Mouse (Mus musculus) megakaryocyte, adult 5-6 weeks (primary cell): ENCODE measurements around the gene Ccr7. TPM values are rescaled to one million over a fixed set of nuclear protein-coding genes. Genes with fewer than 3 reads are reported as not detected.

Source experiments
- ATAC-seq: 2 replicates; pipeline ENCODE4 v1.8.0; 2016; ENCODE audit warnings: mild to moderate bottlenecking, inconsistent platforms; ENCODE audit not compliant: poor library complexity, severe bottlenecking
- total RNA-seq, 2 experiments: library from RNA; stranded (forward) in 1 of 2; stranded (reverse) in 1 of 2; fragments of 153-499, 151-499 nt in 1 of 2; fragments of 221-1000, 200-1000 nt in 1 of 2; gene quantifications; 2 replicates each; pipeline versions ENCODE4 v1.2.3 to v1.2.4; 2015 to 2017

The Ccr7 gene
- total RNA-seq, 2 experiments from 2014 or later: 0.18 to 0.45 TPM

DNA sequence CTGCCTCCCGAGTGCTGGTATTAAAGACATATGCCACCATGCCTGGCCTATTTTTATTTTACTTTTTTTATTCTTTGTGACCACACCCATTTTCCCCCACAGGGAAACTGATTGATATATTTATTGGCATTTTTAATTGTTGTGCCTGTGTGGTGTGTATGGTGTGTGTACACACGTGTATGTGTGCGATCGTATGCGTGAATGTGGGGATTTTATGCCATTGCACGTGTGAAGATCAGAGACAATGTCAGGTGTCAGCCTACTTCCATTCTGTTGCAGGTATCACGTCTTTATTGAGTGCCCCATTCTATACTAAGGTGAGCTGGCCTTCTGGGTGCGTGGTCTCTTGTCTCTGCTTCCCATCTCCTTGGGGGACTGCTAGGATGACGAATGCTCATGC is 940 bp upstream of the Ccr7 start:
- no peak for ATAC-seq

DNA sequence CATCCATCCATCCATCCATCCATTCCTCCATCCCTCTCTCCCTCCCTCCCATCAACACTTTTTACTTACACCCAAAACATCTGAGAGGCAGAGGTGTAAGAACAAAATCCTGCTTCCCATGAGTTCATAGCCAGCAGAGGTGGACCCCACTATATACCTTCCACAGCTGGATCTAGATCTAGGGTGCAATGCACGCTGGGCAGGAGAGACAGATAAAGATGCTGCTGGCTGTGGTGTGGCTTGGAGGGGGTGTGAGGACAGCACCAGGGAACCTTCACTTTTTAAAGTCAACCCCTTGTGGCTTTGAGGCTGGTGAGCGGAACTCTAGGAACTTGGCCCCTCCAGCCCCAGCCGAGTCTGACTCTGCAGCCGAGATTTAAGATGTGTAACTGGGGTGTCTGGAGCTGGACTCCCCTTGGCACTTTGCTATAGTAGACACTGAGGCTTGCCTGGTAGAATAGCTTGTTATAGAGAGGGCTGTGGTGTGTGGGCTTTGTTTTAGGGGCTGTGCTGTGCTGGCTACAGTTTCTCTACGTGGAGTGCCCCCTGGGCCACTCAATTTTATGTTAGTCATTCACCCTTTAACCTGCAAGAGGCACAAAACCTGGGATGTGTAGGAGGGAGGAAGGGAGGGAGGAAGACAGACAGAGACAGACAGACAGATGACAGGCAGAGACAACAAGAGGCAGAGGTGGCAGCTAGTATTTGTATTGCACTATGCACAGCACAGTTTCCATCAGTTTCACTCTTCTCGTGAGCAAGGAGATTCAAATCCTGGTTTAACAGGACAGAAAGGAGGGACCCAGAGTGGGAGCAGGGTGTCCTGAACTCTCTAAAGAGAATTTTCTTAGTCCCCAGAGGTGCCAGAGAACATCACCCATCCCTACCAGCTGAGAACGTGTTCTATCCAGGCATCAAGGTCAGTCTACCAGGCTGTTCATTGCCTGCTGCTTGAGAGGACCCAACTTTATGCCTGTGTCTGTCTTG is 817 bp downstream of the Ccr7 start:
- ATAC-seq: no peak

DNA sequence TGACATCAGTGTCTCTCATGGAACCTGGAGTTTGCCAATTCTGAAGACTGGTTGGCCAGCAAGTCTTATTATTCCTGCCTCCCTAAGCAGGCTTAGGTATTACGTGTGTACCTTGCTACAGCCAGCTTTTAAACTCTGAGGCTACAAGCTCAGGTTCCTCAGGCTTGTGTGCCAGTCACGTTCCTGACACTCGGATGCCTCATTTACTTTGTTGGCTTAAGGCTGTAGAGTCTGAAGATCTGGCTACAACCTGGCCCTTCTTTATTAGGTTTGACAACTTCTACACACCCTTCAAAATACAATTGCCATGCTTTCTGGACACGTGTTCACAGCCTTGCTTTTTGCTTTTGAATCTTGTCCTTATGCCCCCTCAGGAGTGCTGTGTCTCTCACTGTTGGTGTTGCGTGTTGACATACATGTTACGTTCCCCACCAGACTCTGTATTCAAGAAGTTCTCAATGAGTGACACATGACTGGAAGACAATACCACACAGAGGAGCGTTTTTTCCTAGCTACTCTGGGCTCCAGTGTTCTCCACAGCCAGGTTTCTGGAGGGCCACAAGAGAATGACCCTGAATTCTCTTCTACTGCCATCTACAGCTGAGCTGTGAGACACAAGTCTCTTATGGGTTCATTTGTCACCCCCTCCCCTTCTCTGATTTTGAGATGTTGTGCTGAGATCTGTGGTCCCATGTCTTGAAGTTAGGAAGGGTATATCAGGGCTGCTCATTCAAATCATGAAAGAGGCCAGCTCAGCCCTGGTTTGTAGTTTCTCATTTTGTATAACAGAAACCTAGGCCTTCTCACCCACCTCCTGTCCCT is 2.3 kb downstream of the Ccr7 start:
- no peak for ATAC-seq

- no peak for ATAC-seq
These were observed 3.4 kb downstream of the Ccr7 start for GRCm38 (mm10) chr11:99151333-99151930.

- no peak for ATAC-seq
These were observed 4.0 kb downstream of the Ccr7 start for GRCm38 (mm10) chr11:99150889-99151288.

DNA sequence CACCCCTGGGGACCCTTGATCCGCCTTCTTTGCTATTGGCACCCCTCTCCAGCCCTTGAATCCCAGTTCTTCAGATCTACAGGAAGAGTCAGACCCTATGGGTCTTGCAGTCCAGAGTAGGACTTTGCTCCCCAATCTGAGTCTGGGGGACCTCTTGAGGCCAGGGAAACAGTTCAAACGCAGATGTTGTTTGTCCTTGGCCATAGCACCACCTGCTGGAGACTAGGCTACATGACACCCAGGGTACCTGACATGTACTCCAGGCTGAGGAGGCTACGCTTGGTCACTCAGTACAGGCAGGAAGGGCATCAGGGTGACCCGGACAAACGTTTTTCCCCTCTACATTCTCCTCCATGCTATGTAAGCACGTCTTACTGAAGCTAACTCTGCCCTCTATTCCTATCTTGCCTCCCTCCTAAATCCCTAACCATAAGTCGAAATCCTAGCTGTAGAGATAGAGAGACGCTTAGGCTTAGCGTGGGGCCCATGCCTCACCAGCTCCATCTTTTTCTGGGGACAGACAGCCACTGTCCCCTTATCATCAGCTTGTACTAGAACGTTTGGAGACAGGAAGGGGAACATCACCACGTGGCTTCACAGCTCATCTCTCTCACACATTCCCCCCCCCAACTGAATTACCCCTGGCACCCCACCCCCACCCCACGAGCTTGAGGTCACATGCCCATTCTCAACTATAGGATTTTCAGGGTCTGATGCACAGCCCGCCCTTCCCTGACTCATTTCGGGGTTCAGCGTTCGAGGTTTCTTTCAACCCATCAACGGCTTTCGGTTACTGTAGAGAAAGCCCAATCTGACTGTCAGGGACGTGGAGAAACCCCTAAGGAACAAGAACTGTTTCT is 4.7 kb downstream of the Ccr7 start:
- ATAC-seq: peak; percentile 90

DNA sequence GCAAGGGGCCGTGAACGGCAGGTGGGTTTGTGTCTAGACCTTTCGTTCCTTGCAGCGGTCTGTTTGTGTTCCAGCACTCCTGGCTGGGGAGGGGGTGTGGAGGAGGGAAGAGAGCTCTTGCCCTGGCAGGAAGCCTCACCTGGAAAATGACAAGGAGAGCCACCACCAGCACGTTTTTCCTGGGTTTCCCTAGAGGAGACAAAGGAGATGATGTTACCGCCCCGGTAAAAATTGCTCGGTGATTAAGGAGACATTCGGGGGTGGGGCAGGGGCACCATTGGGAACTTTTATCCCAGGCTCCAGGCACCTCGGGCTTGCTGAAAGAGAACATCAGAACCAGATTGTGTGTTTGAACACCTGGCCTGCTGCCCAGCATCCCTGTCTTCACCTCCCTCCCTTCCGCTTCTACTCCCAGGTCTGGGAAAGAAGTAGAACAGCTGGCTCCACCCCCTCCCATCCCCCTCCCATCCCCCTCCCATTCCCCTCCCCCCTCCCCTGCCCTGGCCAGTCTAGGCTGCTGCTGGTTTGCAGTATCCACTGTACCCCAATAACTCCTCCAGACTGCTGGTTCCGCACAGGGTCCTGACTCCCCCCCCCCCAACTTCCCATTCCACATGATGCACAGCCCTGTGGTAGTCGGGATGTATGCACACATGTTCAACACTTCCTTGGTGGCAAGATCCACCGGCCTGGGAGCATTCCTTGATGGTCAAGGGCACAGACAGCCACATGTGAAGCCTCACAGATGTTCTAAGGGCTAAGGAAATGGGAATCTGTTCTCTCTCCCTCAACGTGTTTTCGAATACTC is 5.8 kb downstream of the Ccr7 start:
- ATAC-seq: no peak

DNA sequence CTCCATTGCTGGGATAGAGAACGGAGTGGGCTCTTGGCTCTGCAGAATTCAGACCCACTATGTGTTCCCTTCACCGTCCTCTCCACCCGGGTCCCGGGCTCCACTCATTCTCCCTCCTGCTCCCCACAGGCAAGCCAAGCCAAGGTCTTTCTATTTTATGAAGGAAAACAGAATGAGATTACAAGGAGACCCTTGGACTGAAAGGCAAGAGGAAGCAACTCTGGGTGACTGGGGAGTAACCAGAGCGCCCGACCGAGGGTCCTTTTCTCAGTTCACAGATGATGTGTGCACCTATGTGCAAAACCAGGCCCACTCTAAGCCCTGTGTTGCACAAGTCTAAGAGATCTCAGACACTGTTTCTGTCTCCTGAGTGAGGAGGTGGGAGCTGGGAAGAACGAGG is 6.5 kb downstream of the Ccr7 start:
- no peak for ATAC-seq

GRCm38 (mm10) chr11:99147920-99148289 is 7.0 kb downstream of the Ccr7 start:
- no peak for ATAC-seq

DNA sequence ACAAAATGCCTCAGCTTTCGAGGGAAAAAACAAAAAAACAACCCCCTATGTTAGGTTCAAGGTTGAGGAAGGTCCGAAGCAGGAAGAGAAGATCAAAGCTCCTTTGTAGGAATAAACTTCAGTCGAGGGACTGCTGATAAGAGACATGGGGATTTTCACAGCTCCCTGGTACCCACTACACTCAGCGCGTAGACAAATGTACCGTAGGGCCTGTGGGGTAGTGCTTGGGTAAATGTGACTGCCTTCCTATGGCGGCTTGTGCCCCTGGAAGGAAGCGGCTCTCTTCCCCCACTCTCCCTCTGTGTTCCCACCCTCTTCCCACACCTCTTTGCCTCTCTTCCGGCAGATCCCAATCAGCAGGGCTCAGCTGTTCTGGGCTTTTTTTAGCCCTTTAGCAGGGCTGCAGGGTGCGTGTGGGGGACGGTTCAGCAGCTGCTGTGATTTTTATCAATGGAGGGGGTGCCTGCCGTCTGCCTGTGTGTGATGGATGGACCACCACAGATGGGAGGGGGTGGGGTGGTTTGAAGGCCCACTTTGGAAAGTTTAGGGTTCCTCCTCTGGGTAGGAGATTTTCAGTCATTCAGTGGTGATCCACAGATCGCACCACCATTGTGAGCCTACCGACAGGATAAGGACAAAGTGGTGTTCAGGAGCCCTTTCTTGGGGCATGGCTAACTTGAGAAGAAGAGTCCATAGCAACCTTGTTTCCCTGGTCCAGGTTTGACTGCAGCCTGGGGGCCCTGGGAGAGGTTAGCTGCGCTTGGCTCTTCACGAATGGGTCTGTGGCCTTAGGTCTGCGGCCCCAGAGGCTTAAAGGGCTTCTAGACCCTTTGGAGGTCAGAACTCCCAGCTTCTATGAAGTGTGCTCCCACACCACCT is 7.6 kb downstream of the Ccr7 start:
- no peak for ATAC-seq

- no peak for ATAC-seq
These were observed 8.3 kb downstream of the Ccr7 start for GRCm38 (mm10) chr11:99146558-99146957.

DNA sequence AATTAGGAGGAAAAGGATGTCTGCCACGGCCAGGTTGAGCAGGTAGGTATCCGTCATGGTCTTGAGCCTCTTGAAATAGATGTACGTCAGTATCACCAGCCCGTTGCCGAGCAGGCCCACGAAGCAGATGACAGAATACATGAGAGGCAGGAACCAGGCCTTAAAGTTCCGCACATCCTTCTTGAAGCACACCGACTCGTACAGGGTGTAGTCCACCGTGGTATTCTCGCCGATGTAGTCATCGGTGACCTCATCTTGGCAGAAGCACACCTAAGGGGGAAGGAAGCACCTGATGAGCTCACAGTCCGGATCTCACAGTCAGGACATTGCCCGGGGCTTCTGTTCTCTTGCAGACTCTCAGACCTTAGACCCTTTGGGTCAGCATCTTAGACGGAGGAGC is 9.1 kb downstream of the Ccr7 start:
- ATAC-seq: no peak

DNA sequence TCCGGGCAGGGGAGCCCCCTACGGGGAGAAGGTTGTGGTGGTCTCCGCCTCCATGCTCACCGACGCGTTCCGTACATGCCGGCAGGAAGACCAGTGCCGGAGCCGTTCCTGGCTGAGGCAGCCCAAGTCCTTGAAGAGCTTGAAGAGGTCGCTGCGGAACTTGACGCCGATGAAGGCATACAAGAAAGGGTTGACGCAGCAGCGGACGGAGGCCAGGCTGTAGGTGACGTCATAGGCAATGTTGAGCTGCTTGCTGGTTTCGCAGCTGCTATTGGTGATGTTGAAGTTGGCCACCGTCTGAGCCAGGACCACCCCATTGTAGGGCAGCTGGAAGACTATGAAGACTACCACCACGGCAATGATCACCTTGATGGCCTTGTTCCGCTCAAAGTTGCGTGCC is 9.9 kb downstream of the Ccr7 start:
- ATAC-seq: no peak

GRCm38 (mm10) chr11:99144456-99144855 is 10.4 kb downstream of the Ccr7 start:
- no peak for ATAC-seq

GRCm38 (mm10) chr11:99143123-99144082 is 11.5 kb downstream of the Ccr7 start:
- ATAC-seq: no peak

DNA sequence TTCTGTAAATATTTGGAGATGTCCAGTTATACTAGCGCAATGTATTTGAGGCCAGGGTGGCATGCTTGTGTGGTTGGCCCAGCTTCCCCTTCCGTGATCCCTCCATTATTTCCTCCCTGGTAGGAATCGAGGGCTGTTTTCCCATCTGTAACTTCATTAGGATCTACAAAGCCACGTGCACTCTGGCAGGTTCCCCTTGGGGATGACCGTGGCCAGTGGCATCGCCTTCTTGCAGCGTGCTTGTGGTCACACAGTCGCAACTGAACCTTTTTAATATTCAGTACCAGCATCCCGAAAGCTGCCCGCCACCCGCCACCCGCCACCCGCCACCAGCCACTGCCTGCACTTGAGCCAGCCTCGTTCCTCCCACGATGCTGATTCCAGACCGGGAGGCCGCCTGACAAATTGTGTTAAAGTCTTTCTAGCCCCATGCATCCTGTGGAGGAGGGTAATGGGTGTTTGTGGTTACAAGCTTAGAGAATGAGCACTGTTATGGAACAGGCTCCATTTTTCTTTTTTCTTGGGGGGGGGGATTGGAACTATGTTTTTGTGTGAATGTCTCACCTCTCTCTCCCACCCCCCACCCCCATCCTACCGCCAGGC is 12.3 kb downstream of the Ccr7 start:
- peak; percentile 39 for ATAC-seq

- ATAC-seq: no peak
These were observed 12.8 kb downstream of the Ccr7 start for GRCm38 (mm10) chr11:99142046-99142445.
